Mouse (Mus musculus) WW6 (cell line): ENCODE measurements around the gene Arl14.

Source experiments
- DNase-seq: peaks from one replicate; pipeline ENCODE4 v3.0.0-alpha.2; 2013; ENCODE audit warnings: low read depth, low spot score

The Arl14 gene

DNA sequence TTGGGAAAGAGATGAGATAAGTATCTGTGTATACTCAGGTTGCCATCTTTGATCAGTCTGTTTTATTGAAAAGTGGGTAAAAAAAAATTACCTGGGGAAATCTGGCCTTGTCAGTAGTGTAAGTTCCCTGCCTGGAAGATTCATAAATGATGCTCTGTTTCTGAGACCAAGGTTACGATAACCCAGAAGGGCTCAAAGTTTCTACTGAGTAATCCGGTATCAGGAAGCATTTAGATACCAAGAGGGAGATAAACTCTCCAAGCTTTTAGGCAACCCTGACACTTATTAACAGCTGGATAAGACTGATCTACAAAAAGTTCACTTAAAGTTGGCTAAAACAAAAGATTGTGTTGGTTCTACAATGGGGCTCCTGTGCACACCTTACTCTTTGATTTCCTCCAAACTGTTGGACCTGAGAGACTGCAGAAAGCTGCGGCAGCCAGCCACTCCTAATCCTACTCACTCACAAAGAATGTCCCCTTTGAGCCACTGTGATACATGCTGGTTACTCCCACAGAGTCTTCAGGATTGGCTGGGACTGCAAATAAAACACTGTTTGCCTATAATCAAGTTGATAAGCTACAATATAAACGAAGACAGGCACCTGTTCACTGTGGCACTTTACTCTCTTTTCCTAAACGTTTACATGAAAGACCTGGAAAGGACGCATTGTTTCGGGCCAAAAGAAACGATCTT lies at the start of gene Arl14:
Gene Arl14 (plus strand): TSS at position 614 of the 696 bp plus-strand sequence.
- DNase-seq, result no peak

GRCm38 (mm10) chr3:69175229-69175628 lies 47.0 kb upstream of the Arl14 start:
- DNase-seq, result no peak

DNA sequence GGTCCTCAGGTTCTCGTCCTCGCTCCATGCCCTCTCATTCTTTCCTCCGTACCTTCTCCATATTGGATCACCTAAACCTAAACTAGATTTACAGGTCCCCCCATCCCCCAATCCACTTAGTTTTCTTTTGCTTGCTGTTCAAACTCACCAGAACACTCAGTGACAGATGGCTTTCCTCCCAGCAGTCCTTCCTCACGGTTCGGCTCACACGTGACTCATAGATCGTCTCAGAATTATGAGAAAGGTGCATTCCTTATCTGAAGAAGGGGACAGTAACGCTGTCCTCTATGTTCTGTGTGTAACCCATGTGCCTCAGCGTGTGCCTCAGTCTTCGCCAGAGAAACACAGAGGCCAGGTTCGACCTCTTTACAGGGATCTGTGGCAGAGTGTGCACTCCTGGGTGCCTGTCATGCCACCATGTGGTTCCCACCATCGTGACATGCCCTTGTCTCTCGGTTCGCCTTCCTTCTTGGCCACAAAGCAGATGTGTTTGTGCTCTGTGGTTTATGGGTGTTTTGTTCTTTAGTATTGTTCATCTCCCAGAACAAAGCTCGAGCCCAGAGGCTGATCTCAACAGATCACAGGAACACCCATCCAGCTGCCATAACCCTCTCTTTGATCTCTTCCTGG lies 44.9 kb upstream of the Arl14 start:
- DNase-seq, result no peak

GRCm38 (mm10) chr3:69177914-69178313 lies 44.3 kb upstream of the Arl14 start:
- no peak for DNase-seq

GRCm38 (mm10) chr3:69178365-69179004 lies 43.7 kb upstream of the Arl14 start:
- no peak for DNase-seq

GRCm38 (mm10) chr3:69181531-69181930 lies 40.7 kb upstream of the Arl14 start:
- DNase-seq, result no peak

DNA sequence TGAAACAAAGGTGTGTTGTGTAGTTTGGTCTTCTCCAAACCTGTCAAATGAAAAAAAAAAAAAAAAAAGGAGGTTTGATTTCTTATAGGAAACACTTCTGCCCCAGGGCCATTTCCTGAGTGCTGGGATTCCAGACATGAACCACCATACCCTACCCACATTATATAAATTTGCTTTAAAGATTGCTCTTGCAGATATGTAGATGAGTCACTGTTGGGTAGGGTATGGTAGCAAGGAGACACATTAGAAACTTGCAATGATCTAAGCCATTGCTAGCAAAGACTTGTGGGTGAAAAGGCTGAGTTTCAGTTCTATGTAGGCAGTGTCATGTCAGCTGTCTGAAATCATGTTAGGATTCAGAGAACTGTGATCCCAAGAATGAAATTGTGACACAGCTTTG lies 40.0 kb upstream of the Arl14 start:
- DNase-seq, result no peak

DNA sequence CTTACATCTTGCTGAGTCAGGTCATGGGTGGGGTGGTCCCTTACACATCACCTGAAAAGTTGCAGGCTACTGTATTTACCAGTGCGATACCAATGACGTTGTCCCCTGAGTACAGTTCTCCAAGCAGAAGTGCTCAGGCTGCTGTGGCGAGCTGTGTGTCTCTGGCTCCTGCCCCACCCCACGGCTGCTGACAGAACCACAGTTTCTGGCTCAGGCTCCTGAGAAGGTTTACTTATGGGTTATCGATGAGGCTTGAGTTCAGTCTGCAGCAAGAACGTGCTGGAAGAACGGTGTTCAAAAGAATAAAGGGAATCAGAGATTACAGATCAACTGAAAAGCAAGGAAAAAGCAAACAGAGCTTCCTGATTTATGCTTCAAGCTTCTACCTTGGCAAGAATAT lies 37.0 kb upstream of the Arl14 start:
- DNase-seq, result no peak

DNA sequence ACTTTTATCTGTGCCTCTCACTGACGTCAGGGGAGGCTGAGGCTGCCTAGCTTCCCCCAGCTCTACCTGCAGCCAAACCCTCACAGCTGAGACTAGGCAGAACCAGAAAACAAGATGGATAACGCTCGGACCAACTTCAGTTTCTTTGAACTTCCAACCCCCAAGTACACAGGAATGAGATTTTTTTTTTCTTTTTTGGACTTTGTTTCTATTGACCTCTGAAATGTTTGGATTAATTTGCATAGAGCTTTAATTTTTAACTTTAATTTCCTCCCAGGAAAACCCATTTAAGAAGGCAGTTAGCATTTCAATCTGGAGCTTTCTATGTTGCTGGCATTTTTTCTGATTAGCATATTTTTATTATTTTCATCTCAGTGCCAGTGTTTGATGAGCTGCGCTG lies 36.2 kb upstream of the Arl14 start:
- no peak for DNase-seq

- DNase-seq, result no peak
Observed at GRCm38 (mm10) chr3:69186643-69187042, 35.6 kb upstream of the Arl14 start.

DNA sequence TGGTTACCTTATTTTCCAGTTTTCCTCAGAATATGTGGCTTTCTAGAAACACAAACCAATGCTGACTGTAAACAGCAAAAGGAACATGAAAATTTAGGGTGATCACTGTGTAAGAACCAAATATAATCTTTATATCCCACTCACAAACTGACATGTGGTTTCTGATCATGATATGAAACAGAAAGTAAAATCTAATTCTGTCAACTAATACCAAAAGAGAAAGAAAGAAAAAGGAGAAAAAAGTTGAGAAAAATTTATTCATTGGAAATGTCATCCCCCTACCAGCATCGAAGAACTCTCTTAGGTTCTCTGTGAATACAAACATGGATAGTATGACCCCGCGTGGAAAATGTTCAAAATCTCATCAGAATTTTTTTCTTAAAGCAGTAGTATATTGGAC lies 29.2 kb upstream of the Arl14 start:
- no peak for DNase-seq

DNA sequence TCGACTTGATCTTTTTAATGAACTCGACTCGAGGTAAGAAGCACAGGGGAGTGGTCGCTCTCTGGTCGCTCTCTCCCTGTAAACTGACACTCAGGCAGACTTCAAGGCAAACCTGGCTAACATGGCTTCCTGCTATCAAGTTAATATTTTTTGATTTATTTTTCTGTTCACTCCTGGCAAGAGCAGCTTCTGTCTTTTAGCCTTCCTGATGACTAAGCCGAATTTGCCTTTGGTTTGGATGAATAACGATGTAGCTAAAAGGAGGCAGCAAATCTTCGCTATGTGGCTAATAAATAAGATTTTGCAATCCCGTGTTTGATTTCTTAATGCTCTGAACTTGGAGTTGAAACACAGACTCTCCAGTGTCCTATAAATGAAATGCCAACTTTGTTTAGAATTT lies 27.7 kb upstream of the Arl14 start:
- DNase-seq, result no peak

DNA sequence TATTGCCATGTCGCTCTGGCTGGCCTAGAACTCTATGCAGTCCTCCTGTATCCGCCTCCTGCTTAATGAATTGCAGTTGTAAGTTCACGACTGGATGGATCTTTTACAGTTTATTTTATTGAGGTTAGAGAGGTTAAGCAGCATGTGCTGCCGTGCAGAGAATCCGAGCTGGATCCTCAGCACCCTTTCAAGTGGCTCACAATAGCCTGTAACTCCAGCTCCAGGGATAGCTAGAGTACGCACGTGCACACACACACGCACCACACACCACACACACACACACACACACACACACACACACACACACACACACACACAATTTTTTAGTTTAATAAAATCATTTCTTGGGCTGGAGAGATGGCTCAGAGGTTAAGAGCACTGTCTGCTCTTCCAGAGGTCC lies 27.0 kb upstream of the Arl14 start:
- no peak for DNase-seq

DNA sequence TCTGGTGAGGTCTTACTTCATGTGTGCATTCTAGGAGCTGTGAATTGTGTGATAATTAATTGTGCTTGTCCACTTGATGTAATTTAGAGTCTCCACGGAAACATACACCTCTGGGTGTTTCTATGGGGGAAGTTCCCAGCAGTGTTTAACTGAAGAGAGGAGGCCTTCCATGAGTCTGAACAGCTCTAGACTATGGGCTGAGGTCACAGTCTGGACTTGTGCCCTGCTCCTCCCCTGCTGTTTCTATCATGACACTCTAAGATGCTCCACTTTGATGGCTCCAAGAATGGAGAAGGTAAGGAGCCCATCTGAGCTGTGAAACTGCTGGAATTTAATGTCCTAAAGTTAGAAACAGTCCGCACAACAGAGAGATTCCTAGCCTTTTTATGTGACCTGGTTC lies 24.1 kb upstream of the Arl14 start:
- DNase-seq, result no peak

- no peak for DNase-seq
Observed at GRCm38 (mm10) chr3:69200251-69200650, 22.0 kb upstream of the Arl14 start.

DNA sequence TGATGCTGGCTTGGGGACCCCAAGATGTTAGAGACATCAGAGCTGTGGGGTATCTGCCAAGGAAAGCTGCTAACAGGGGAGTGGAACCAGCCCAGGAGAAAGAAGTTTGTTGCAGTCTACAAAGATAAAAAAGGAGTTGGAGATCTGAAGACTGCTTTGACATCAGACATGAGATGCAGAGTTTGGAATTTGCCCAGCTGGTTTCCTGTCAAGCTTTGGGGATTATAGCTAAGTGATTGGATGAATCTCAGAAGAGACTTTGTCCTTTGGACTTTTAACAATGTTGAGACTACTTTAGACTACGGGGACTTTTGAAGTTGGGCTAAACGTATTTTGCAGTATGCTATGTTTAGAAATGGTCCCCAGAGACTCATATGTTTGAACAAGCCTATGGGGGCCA lies 21.0 kb upstream of the Arl14 start:
- DNase-seq, result no peak

- DNase-seq, result no peak
Observed at GRCm38 (mm10) chr3:69202876-69203275, 19.3 kb upstream of the Arl14 start.

DNA sequence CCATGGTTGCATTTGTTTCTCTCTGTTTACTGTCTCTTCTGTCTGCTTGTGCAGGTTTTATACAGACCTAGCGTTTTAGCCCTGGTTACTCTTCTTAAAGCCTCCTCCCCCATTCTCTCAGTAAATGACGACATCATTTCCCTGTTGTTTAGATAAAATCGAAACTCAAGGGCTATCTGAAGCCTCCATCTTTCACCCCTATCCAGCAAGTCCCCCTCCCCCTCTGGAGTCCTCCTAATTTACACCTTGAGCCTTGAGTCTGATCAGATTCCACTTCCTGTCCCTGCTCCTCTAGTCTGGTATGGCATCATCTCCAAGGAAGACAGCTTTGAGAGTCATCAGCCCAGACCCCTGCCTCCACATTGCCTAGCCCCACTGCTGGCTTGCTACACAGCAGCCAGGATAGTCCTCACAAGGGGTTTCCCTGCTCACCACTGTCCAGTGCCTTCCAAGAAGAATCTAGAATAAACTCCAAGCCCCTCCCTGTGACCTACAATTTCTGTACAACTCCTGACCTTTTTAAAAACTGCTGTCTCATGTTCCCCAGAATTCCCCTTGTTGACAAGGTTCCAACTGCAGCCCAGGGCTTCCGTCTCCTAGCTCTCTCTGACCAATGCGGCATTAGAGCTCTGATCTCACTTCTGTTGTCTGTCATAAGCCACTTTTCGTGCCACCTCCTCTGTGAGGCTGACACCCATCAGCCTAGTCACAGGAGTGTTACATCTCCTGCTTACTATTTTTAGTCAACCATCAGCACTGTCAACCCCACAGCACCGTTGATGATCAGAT lies 16.8 kb upstream of the Arl14 start:
- DNase-seq, result no peak

DNA sequence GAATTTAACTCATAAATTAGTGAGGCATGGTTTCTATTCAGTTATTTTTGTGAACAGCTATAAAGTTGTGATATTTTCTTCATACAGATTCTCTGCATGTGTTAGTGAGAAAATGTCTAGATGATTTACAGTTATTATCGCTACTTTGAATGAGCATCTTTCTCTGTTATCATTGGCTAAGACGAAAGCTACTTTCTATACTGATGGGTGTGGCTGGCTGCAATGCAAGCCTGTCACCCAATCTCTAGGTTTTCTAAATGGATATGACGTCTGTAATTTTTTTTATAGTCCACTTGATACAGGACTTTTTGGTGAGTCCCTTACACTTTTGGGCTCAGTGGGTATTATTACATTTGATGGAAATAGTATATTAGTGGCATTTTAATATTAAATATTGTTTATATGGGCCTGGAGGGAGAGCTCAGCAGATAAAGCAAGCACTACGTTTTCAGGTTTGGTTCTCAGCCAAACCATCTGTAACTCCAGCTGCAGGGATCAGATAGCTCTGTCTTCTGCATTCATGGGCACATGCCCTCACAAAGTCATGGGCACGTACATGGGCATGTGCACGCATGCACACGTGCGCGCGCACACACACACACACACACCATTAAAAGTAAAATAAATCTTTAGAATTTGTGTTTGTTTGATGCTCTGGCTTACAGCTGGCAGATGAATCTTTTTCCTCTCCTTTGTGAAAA lies 15.9 kb upstream of the Arl14 start:
- DNase-seq, result no peak

- DNase-seq, result peak; percentile 22
Observed at GRCm38 (mm10) chr3:69208441-69209309, 13.5 kb upstream of the Arl14 start.

GRCm38 (mm10) chr3:69212246-69212645 lies 10.0 kb upstream of the Arl14 start:
- DNase-seq, result no peak
